Mouse (Mus musculus) liver, postnatal 0 days (tissue): ENCODE results near the gene Tmem214. TPM values are rescaled to one million over a fixed set of nuclear protein-coding genes. Genes with fewer than 3 reads are reported as not detected.

Experiments
- ATAC-seq: fragments of 200-750 bp; cut with Nextera tagmentation; 2 replicates; pipeline ENCODE4 v1.8.0; 2017; ENCODE audit warnings: mild to moderate bottlenecking, moderate library complexity
- DNase-seq: peaks from one replicate; pipeline ENCODE4 v3.0.0-alpha.2; 2016
- H3K27ac ChIP-seq: fragments of 300-500 bp; sonication (generic); 2 replicates; pipeline ENCODE4 v1.5.1; 2014; ENCODE audit warnings: antibody characterized with exemption, moderate library complexity, mild to moderate bottlenecking, low read depth
- H3K27me3 ChIP-seq: fragments of 300-500 bp; sonication (generic); 2 replicates; pipeline ENCODE4 v1.6.1; 2014; ENCODE audit warnings: low read length, control low read depth, mixed read lengths; ENCODE audit not compliant: insufficient read depth
- H3K36me3 ChIP-seq: fragments of 300-500 bp; sonication (generic); replicated peaks from 2 replicates; pipeline ENCODE4 v1.6.1; 2014; ENCODE audit warnings: mild to moderate bottlenecking, control low read depth, low read length, moderate library complexity, mixed read lengths; ENCODE audit not compliant: insufficient read depth
- H3K4me1 ChIP-seq: fragments of 300-500 bp; sonication (generic); 2 replicates; pipeline ENCODE4 v1.6.1; 2014; ENCODE audit warnings: antibody characterized with exemption, mild to moderate bottlenecking, control low read depth; ENCODE audit not compliant: insufficient read depth
- H3K4me2 ChIP-seq: fragments of 300-500 bp; sonication (generic); 2 replicates; pipeline ENCODE4 v1.6.1; 2014; ENCODE audit warnings: low read depth, mild to moderate bottlenecking, low read length, moderate library complexity, mixed read lengths
- H3K4me3 ChIP-seq: fragments of 300-500 bp; sonication (generic); 2 replicates; pipeline ENCODE4 v1.5.1; 2014; ENCODE audit warnings: low read depth, low read length
- H3K9ac ChIP-seq: fragments of 300-500 bp; sonication (generic); replicated peaks from 2 replicates; pipeline ENCODE4 v1.6.1; 2014; ENCODE audit warnings: mild to moderate bottlenecking, moderate library complexity
- H3K9me3 ChIP-seq: fragments of 300-500 bp; sonication (generic); 2 replicates; pipeline ENCODE4 v1.6.1; 2016; ENCODE audit warnings: mild to moderate bottlenecking, control low read depth, low read length, mixed read lengths
- CTCF ChIP-seq: sonication (generic); IDR thresholded peaks from 2 replicates; pipeline ENCODE4 v1.5.1; 2016; ENCODE audit warnings: antibody characterized with exemption, low read depth
- EP300 ChIP-seq: IDR thresholded peaks from 2 replicates; pipeline ENCODE4 v1.6.1; 2016; ENCODE audit warnings: antibody characterized with exemption, low read depth, mild to moderate bottlenecking
- WGBS: fragments of 180-500 bp; shearing (Covaris S2); extraction: QIAGEN DNeasy Blood & Tissue Kit; methylation state at CpG from one replicate; pipeline ENCODE4 v1.1.7; 2014; ENCODE audit not compliant: insufficient replicate concordance; 5-methylcytosine and 5-hydroxymethylcytosine counted together
- polyA plus RNA-seq: library from polyadenylated mRNA; unstranded; fragments of >200 nt; fragmentation: Nextera tagmentation; extraction: Ambion mirVana; gene quantifications from 2 replicates; pipeline ENCODE4 v1.2.1, GENCODE M21; 2015

Gene Tmem214
- polyA plus RNA-seq, 1 experiment from 2014 or later: 32.1 TPM

- H3K27ac ChIP-seq: peak overlapping the region; percentile 97; the same call in 1 of the 2 replicates
- no peaks in the 10 kb centered on the region for H3K9me3 ChIP-seq
- 0 out of 2 replicates have a peak, but pooled peaks cover 2% of the 10 kb centered on the region for H3K36me3 ChIP-seq
- H3K4me1 ChIP-seq: peaks cover 19% of the 10 kb centered on the region
- 60% methylated on average over 4 of the region's 4 CpGs for WGBS
- TF ChIP-seq CTCF (no peak), EP300 (no peak)
- H3K27me3 ChIP-seq: no peaks in the 10 kb centered on the region
- no peak overlapping the region for H3K4me3 ChIP-seq
- peak overlapping the region; percentile 96 for H3K4me2 ChIP-seq
- no peak overlapping the region for H3K9ac ChIP-seq
- ATAC-seq: no peak
- no peak for DNase-seq
Measured at GRCm38 (mm10) chr5:30886209-30886608, 18.4 kb downstream of the Tmem214 start.

GRCm38 (mm10) chr5:30886731-30887130 lies 18.9 kb downstream of the Tmem214 start:
- WGBS: 31% methylated on average over 5 of the region's 5 CpGs
- ATAC-seq (no peak), DNase-seq (no peak)
- H3K4me2 ChIP-seq: peak overlapping the region; percentile 96
- peak overlapping the region; percentile 79 for H3K9ac ChIP-seq
- H3K9me3 ChIP-seq: no peaks in the 10 kb centered on the region
- H3K4me3 ChIP-seq: peak overlapping the region; percentile 80
- H3K36me3 ChIP-seq: 0 out of 2 replicates have a peak, but pooled peaks cover 4% of the 10 kb centered on the region
- H3K4me1 ChIP-seq: peaks cover 19% of the 10 kb centered on the region
- H3K27me3 ChIP-seq: no peaks in the 10 kb centered on the region
- no peak for TF ChIP-seq EP300
- no peak for TF ChIP-seq CTCF
- peak overlapping the region; percentile 97 for H3K27ac ChIP-seq

GRCm38 (mm10) chr5:30887331-30887761 lies 19.5 kb downstream of the Tmem214 start:
- DNase-seq: peak; percentile 82
- peak overlapping the region; percentile 79 for H3K9ac ChIP-seq
- peak overlapping the region; percentile 97 for H3K27ac ChIP-seq
- peaks cover 11% of the 10 kb centered on the region; the same call in 1 of the 2 replicates for H3K36me3 ChIP-seq
- TF ChIP-seq EP300 (no peak), CTCF (no peak)
- WGBS: 0% methylated on average over 19 of the region's 19 CpGs
- H3K4me2 ChIP-seq: peak overlapping the region; percentile 96
- no peaks in the 10 kb centered on the region for H3K27me3 ChIP-seq
- H3K9me3 ChIP-seq: no peaks in the 10 kb centered on the region
- ATAC-seq: peak; percentile 73
- peak overlapping the region; percentile 80 for H3K4me3 ChIP-seq
- H3K4me1 ChIP-seq: peaks cover 19% of the 10 kb centered on the region

GRCm38 (mm10) chr5:30887858-30888336 lies 20.1 kb downstream of the Tmem214 start:
- Histone ChIP-seq H3K27ac (peak overlapping the region; percentile 97), H3K4me1 (peaks cover 19% of the 10 kb centered on the region), H3K4me2 (peak overlapping the region; percentile 96), H3K9ac (peak overlapping the region; percentile 79), H3K9me3 (no peaks in the 10 kb centered on the region), H3K4me3 (peak overlapping the region; percentile 80), H3K27me3 (no peaks in the 10 kb centered on the region), H3K36me3 (peaks cover 16% of the 10 kb centered on the region)
- TF ChIP-seq EP300: peak; percentile 27; the same call in 1 of the 2 replicates
- TF ChIP-seq CTCF: no peak
- ATAC-seq (peak; percentile 75), DNase-seq (peak; percentile 93)
- under 1% methylated on average over 28 of the region's 28 CpGs for WGBS

GRCm38 (mm10) chr5:30888337-30889087 lies 20.7 kb downstream of the Tmem214 start, which contains the start of gene Agbl5:
TSS of gene Agbl5 (plus strand) at chr5:30888694.
- H3K36me3 ChIP-seq: peaks cover 22% of the 10 kb centered on the region
- peak within 1 kb of the TSS; percentile 80 for H3K9ac ChIP-seq
- peak within 1 kb of the TSS; percentile 96 for H3K4me2 ChIP-seq
- ATAC-seq (peak; percentile 82), DNase-seq (peak; percentile 91)
- WGBS: 2% methylated on average over 42 of the region's 42 CpGs
- H3K27ac ChIP-seq: peak within 1 kb of the TSS; percentile 97
- H3K4me3 ChIP-seq: peak within 1 kb of the TSS; percentile 80
- no peaks in the 10 kb centered on the region for H3K27me3 ChIP-seq
- TF ChIP-seq CTCF (no peak), EP300 (no peak; the same call in 1 of the 2 replicates)
- H3K9me3 ChIP-seq: no peaks in the 10 kb centered on the region
- peaks cover 19% of the 10 kb centered on the region for H3K4me1 ChIP-seq

GRCm38 (mm10) chr5:30889088-30889754 lies 21.4 kb downstream of the Tmem214 start:
- H3K9me3 ChIP-seq: no peaks in the 10 kb centered on the region
- peak overlapping the region; percentile 97 for H3K27ac ChIP-seq
- peak overlapping the region; percentile 80 for H3K9ac ChIP-seq
- H3K27me3 ChIP-seq: no peaks in the 10 kb centered on the region
- peak; percentile 84 for DNase-seq
- WGBS: under 1% methylated on average over 31 of the region's 42 CpGs
- peak; percentile 16 for ATAC-seq
- no peak for TF ChIP-seq EP300
- no peak for TF ChIP-seq CTCF
- peaks cover 26% of the 10 kb centered on the region for H3K36me3 ChIP-seq
- peaks cover 19% of the 10 kb centered on the region for H3K4me1 ChIP-seq
- H3K4me3 ChIP-seq: peak overlapping the region; percentile 80
- H3K4me2 ChIP-seq: peak overlapping the region; percentile 96
